Mouse (Mus musculus) thymus, adult 2 months (tissue): ENCODE measurements at regions not wholly inside any gene's neighbourhood (a gene's known extent, or its start where the extent isn't known, plus 50 kb on each side); places are given as distances from the start of the nearest gene placed in this dataset.

Experiments used
- CTCF ChIP-seq: fragments of 200-500 bp; IDR thresholded peaks from 2 replicates; pipeline ENCODE4 v1.5.1; 2012; ENCODE audit warnings: mild to moderate bottlenecking, control low read depth, low read length, moderate library complexity, borderline replicate concordance; ENCODE audit not compliant: control insufficient read depth, poor library complexity, insufficient read depth; ENCODE audit errors: extremely low read depth
- POLR2A ChIP-seq: fragments of 200-500 bp; IDR thresholded peaks from 2 replicates; pipeline ENCODE4 v1.6.1; 2012; ENCODE audit warnings: mild to moderate bottlenecking, low read length, control low read depth, moderate library complexity; ENCODE audit not compliant: control insufficient read depth, poor library complexity, insufficient read depth; ENCODE audit errors: extremely low read depth

- TF ChIP-seq CTCF (no peak), POLR2A (no peak)
Observed at GRCm38 (mm10) chr16:49644416-49644815, 54.6 kb upstream of the Ift57 start.
